Mouse (Mus musculus) E14TG2a.4 (cell line): Measurements from ENCODE around the gene Clspn.
A peak's percentile ranks its signal among the peaks of the same experiment; 100 is the strongest.

ENCODE experiments used
- H3K27me3 ChIP-seq: 2 replicates; pipeline ENCODE4 v1.6.1; 2014; ENCODE audit warnings: low read length, control low read depth; ENCODE audit not compliant: insufficient read depth
- H3K36me3 ChIP-seq: 2 replicates; pipeline ENCODE4 v1.6.1; 2014; ENCODE audit warnings: low read length, control low read depth; ENCODE audit not compliant: insufficient read depth
- H3K4me1 ChIP-seq: replicated peaks from 2 replicates; pipeline ENCODE4 v1.6.1; 2014; ENCODE audit warnings: low read depth, low read length, control low read depth
- H3K4me3 ChIP-seq: replicated peaks from 2 replicates; pipeline ENCODE4 v1.5.1; 2014; ENCODE audit warnings: mild to moderate bottlenecking, low read length
- H3K9me3 ChIP-seq: 2 replicates; pipeline ENCODE4 v1.6.1; 2014; ENCODE audit warnings: low read length, control low read depth
- CTCF ChIP-seq: conservative IDR thresholded peaks from 2 replicates; pipeline ENCODE4 v1.5.1; 2014; ENCODE audit warnings: low read length
- NANOG ChIP-seq: IDR thresholded peaks from 2 replicates; pipeline ENCODE4 v1.6.1; 2014; ENCODE audit warnings: borderline replicate concordance, low read length, mixed read lengths
- POU5F1 ChIP-seq: IDR thresholded peaks from 2 replicates; pipeline ENCODE4 v1.6.1; 2014; ENCODE audit warnings: low read length, borderline replicate concordance

The Clspn gene

GRCm38 (mm10) chr4:126556809-126557711 is at the start of gene Clspn:
Clspn (plus strand) TSS chr4:126556935.
- H3K9me3 ChIP-seq: no peaks in the 10 kb centered on the region
- peaks cover 18% of the 10 kb centered on the region for H3K36me3 ChIP-seq
- H3K4me3 ChIP-seq: peak within 1 kb of the TSS; percentile 87
- H3K4me1 ChIP-seq: peaks cover 15% of the 10 kb centered on the region
- TF ChIP-seq NANOG (no peak), CTCF (no peak), POU5F1 (no peak)
- no peaks in the 10 kb centered on the region for H3K27me3 ChIP-seq

GRCm38 (mm10) chr4:126508110-126508899 is 48.4 kb upstream of the Clspn start:
- Histone ChIP-seq H3K27me3 (no peaks in the 10 kb centered on the region), H3K4me3 (no peak overlapping the region), H3K4me1 (no peaks in the 10 kb centered on the region), H3K36me3 (no peaks in the 10 kb centered on the region), H3K9me3 (no peaks in the 10 kb centered on the region)
- TF ChIP-seq NANOG: no peak
- no peak for TF ChIP-seq POU5F1
- TF ChIP-seq CTCF: no peak

- H3K4me3 ChIP-seq: no peak overlapping the region
- TF ChIP-seq CTCF (no peak), POU5F1 (no peak), NANOG (no peak)
- H3K36me3 ChIP-seq: no peaks in the 10 kb centered on the region
- H3K4me1 ChIP-seq: no peaks in the 10 kb centered on the region
- no peaks in the 10 kb centered on the region for H3K27me3 ChIP-seq
- H3K9me3 ChIP-seq: no peaks in the 10 kb centered on the region
Measured at GRCm38 (mm10) chr4:126509072-126509471, 47.7 kb upstream of the Clspn start.

- Histone ChIP-seq H3K4me3 (no peak overlapping the region), H3K36me3 (no peaks in the 10 kb centered on the region), H3K4me1 (no peaks in the 10 kb centered on the region), H3K27me3 (no peaks in the 10 kb centered on the region), H3K9me3 (no peaks in the 10 kb centered on the region)
- TF ChIP-seq POU5F1 (no peak), CTCF (no peak)
Measured at GRCm38 (mm10) chr4:126511013-126511412, 45.7 kb upstream of the Clspn start.

- Histone ChIP-seq H3K36me3 (no peaks in the 10 kb centered on the region), H3K9me3 (no peaks in the 10 kb centered on the region), H3K4me3 (no peak overlapping the region), H3K4me1 (no peaks in the 10 kb centered on the region), H3K27me3 (no peaks in the 10 kb centered on the region)
- TF ChIP-seq CTCF: no peak
- no peak for TF ChIP-seq POU5F1
- no peak for TF ChIP-seq NANOG
Measured at GRCm38 (mm10) chr4:126512308-126513066, 44.2 kb upstream of the Clspn start.

- TF ChIP-seq NANOG: no peak
- no peak for TF ChIP-seq CTCF
- TF ChIP-seq POU5F1: no peak
- H3K27me3 ChIP-seq: peaks cover 20% of the 10 kb centered on the region
Measured at GRCm38 (mm10) chr4:126526164-126526563, 30.6 kb upstream of the Clspn start.

GRCm38 (mm10) chr4:126526828-126527227 is 29.9 kb upstream of the Clspn start:
- H3K4me3 ChIP-seq: no peak overlapping the region
- no peaks in the 10 kb centered on the region for H3K9me3 ChIP-seq
- TF ChIP-seq CTCF (peak; percentile 28; the same call in 1 of the 2 replicates), NANOG (no peak)
- peaks cover 26% of the 10 kb centered on the region for H3K27me3 ChIP-seq
- no peaks in the 10 kb centered on the region for H3K36me3 ChIP-seq
- H3K4me1 ChIP-seq: no peaks in the 10 kb centered on the region

More at GRCm38 (mm10) chr4:126526164-126526563, 30.6 kb upstream of the Clspn start:
- Histone ChIP-seq H3K36me3 (no peaks in the 10 kb centered on the region), H3K9me3 (no peaks in the 10 kb centered on the region), H3K4me1 (no peaks in the 10 kb centered on the region), H3K4me3 (no peak overlapping the region)

GRCm38 (mm10) chr4:126532292-126532691 is 24.4 kb upstream of the Clspn start:
- Histone ChIP-seq H3K36me3 (no peaks in the 10 kb centered on the region), H3K9me3 (no peaks in the 10 kb centered on the region), H3K4me3 (peak overlapping the region; percentile 90), H3K4me1 (peaks cover 11% of the 10 kb centered on the region), H3K27me3 (peaks cover 54% of the 10 kb centered on the region)
- TF ChIP-seq CTCF: no peak
- TF ChIP-seq POU5F1: no peak
- TF ChIP-seq NANOG: no peak
